Mouse (Mus musculus) stomach, postnatal 0 days (tissue): ENCODE results near the gene Gm17374. TPM values are rescaled to one million over a fixed set of nuclear protein-coding genes. Genes with fewer than 3 reads are reported as not detected.

Experiments
- ATAC-seq: fragments of 200-750 bp; cut with Nextera tagmentation; 2 replicates; pipeline ENCODE4 v1.8.0; 2017; ENCODE audit not compliant: low FRiP score, low TSS enrichment
- DNase-seq: peaks from one replicate; pipeline ENCODE4 v3.0.0-alpha.2; 2016; ENCODE audit warnings: low spot score
- H3K27ac ChIP-seq: fragments of 300-500 bp; sonication (generic); replicated peaks from 2 replicates; pipeline ENCODE4 v1.5.1; 2014; ENCODE audit warnings: mild to moderate bottlenecking, control low read depth
- H3K27me3 ChIP-seq: fragments of 300-500 bp; sonication (generic); 2 replicates; pipeline ENCODE4 v1.6.1; 2014; ENCODE audit warnings: low read length; ENCODE audit not compliant: control insufficient read depth, insufficient read depth
- H3K36me3 ChIP-seq: fragments of 300-500 bp; sonication (generic); 2 replicates; pipeline ENCODE4 v1.6.1; 2014; ENCODE audit warnings: low read length, mixed read lengths; ENCODE audit not compliant: control insufficient read depth, insufficient read depth
- H3K4me1 ChIP-seq: fragments of 300-500 bp; sonication (generic); replicated peaks from 2 replicates; pipeline ENCODE4 v1.6.1; 2014; ENCODE audit warnings: antibody characterized with exemption; ENCODE audit not compliant: control insufficient read depth, insufficient read depth
- H3K4me2 ChIP-seq: fragments of 300-500 bp; sonication (generic); replicated peaks from 2 replicates; pipeline ENCODE4 v1.6.1; 2014; ENCODE audit warnings: low read depth, mild to moderate bottlenecking, control low read depth, moderate library complexity
- H3K4me3 ChIP-seq: fragments of 300-500 bp; sonication (generic); 2 replicates; pipeline ENCODE4 v1.5.1; 2014; ENCODE audit warnings: low read depth, low read length, control low read depth
- H3K9ac ChIP-seq: fragments of 300-500 bp; sonication (generic); 2 replicates; pipeline ENCODE4 v1.6.1; 2014; ENCODE audit warnings: mild to moderate bottlenecking, low read length, control low read depth, mixed read lengths
- H3K9me3 ChIP-seq: fragments of 300-500 bp; sonication (generic); 2 replicates; pipeline ENCODE4 v1.6.1; 2016; ENCODE audit warnings: low read length; ENCODE audit not compliant: control insufficient read depth
- CTCF ChIP-seq: IDR thresholded peaks from 2 replicates; pipeline ENCODE4 v1.5.1; 2016; ENCODE audit warnings: antibody characterized with exemption, low read depth, mild to moderate bottlenecking, moderate library complexity
- EP300 ChIP-seq: optimal IDR thresholded peaks from 2 replicates; pipeline ENCODE3; 2016; ENCODE audit warnings: antibody characterized with exemption
- WGBS: fragments of 180-500 bp; shearing (Covaris S2); extraction: QIAGEN DNeasy Blood & Tissue Kit; methylation state at CpG from one replicate; pipeline ENCODE4 v1.1.7; 2014; 5-methylcytosine and 5-hydroxymethylcytosine counted together
- polyA plus RNA-seq: library from polyadenylated mRNA; unstranded; fragments of >200 nt; fragmentation: Nextera tagmentation; extraction: Ambion mirVana; gene quantifications from 2 replicates; pipeline ENCODE4 v1.2.1, GENCODE M21; 2015

Gm17374 gene
- polyA plus RNA-seq, 1 experiment from 2014 or later = not detected

GRCm38 (mm10) chr2:140200713-140201112 lies 48.9 kb downstream of the Gm17374 start:
- no peak overlapping the region for H3K4me2 ChIP-seq
- ATAC-seq = no peak

DNA sequence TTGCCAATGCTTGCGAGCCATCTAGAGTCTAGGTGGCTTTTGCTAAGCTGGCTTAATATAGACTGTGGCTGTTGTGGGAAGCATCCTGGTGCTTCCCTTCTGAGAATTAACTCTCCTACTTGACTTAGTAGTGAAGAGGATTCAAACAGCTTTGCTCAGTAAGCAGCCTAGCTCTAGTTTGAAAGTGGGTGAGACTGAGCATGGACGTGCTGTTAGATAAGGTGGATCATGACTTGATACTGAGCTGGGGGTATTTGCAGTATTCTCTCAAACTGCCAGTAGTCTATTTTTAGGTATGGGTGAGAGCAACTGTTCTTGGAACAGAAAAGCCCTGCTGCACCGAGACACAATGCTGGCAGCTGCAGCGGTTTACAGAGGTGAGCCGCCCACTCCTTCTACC lies 50.7 kb downstream of the Gm17374 start:
- 76% methylated on average over 5 of the region's 5 CpGs for WGBS
- TF ChIP-seq CTCF = no peak
- TF ChIP-seq EP300 = no peak
- Histone ChIP-seq H3K4me1 (no peaks in the 10 kb centered on the region), H3K27ac (no peak overlapping the region), H3K36me3 (peaks cover 14% of the 10 kb centered on the region; the same call in 1 of the 2 replicates), H3K9me3 (no peaks in the 10 kb centered on the region), H3K4me2 (no peak overlapping the region), H3K4me3 (no peak overlapping the region), H3K9ac (no peak overlapping the region), H3K27me3 (no peaks in the 10 kb centered on the region)
- ATAC-seq = no peak
- no peak for DNase-seq

More at GRCm38 (mm10) chr2:140200713-140201112, 48.9 kb downstream of the Gm17374 start:
- no peaks in the 10 kb centered on the region for H3K9me3 ChIP-seq
- H3K9ac ChIP-seq = no peak overlapping the region
- no peak for DNase-seq
- H3K27ac ChIP-seq = no peak overlapping the region
- H3K36me3 ChIP-seq = peaks cover 14% of the 10 kb centered on the region; the same call in 1 of the 2 replicates
- H3K27me3 ChIP-seq = no peaks in the 10 kb centered on the region
- WGBS = 67% methylated on average over 2 of the region's 2 CpGs
- TF ChIP-seq CTCF = peak; percentile 60
- no peak for TF ChIP-seq EP300
- no peak overlapping the region for H3K4me3 ChIP-seq
- H3K4me1 ChIP-seq = no peaks in the 10 kb centered on the region

Other genes starting within 250 kb of the Gm17374 start
- gene Tasp1, start 85.2 kb upstream of the Gm17374 start, polyA plus RNA-seq = 13.8 and 14.7 TPM in 2 replicates
- gene Esf1, start 18.5 kb downstream of the Gm17374 start, polyA plus RNA-seq = 13.7 and 14.1 TPM in 2 replicates
- 15.2 and 16.8 TPM in 2 replicates for gene Ndufaf5, start 18.6 kb downstream of the Gm17374 start, polyA plus RNA-seq
- gene Sel1l2, start 237.7 kb downstream of the Gm17374 start, polyA plus RNA-seq = not detected in 2 replicates
- 28.5 and 31.9 TPM in 2 replicates for gene Macrod2, start 243.3 kb downstream of the Gm17374 start, polyA plus RNA-seq